Mouse (Mus musculus): ENCODE measurements at regions not wholly inside any gene's neighbourhood (a gene's known extent, or its start where the extent isn't known, plus 50 kb on each side); places are given as distances from the start of the nearest gene placed in this dataset.

GRCm38 (mm10) chr2:63878477-63878876, 219.4 kb downstream of the Fign start:
- TF ChIP-seq CTCF (IDR thresholded peaks at IDR 0.05) (no peak), POLR2A (IDR thresholded peaks at IDR 0.05; ENCODE audit: insufficient read depth, low read depth, low read length) (no peak)
